In genomic region chr10:99268421-99269300, GRCm38 (mm10) we compare ENCODE assay signal across 1 mouse cellular context.
TF ChIP-seq lines count a peak whose summit lies in the region.

No protein-coding gene starts in this region.

TF ChIP-seq in CH12.LX, 34 proteins besides CTCF, POLR2A, EP300 and RAD21 (continued from another document):
- TF ChIP-seq ZMIZ1 (IDR thresholded peaks at IDR 0.05; ENCODE audit: low read depth, low read length): no peak
